Mouse (Mus musculus) kidney, postnatal 10 days (tissue): ENCODE results near the gene Slc25a51.

Experiments
- DNase-seq: peaks from one replicate; pipeline ENCODE4 v3.0.0; 2021; ENCODE audit warnings: mixed read lengths

The Slc25a51 gene

DNA sequence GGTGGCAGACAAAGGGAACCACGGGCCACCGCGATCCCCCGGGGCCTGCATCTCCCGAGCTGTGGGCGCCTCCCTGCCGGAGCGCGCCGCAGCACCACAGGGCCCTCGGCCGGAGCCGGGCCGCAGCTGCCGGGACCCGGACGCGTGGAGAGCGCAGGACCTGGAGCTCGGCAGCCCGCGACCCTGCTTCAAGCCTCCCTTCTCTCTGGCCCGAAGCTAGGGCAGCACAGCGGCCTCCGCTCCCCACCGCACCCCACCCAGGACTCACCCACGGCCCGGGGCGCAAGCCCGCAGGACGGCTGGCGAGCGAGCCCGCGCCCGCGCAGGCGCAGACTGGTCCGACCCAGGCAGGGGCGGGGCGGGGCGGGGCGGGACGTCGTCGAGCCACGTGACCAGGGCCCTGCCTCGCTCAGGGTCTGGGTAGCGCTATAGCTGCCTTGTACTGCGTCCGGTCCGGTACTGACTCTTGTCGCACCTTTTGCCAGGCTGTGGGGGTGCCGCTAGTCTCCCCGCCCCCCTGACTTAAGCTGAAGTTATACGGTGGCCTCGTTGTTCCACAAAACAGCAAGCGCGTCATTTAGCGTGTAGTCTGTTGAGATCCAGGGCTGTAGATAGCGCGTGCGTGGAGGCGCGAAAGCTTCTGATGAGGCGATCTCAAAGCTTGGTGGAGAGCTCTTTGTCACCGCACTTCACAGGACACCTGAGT lies at the start of gene Slc25a51:
Slc25a51 (minus strand) TSS at position 340 of the 706 bp plus-strand sequence.
- peak; percentile 93 for DNase-seq

DNA sequence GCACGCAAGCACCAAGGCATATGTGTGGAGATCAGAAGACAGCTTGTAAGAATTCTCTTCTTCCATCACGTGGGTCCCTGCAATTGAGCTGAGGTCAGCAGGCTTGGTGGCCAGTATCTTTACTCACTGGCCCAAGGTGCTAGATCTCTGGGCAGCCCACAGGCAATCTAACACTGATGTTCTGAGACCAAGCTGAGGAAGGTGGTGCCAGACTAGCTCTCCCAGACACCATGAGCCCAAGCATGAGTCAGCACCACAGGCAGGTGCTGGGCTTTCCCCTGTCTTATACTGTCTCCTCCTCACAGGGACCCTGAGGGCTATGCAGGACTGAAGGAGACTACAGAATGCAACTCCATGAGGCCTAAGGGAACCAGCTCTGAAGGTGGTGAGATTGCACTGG lies 49.0 kb upstream of the Slc25a51 start:
- DNase-seq = no peak

DNA sequence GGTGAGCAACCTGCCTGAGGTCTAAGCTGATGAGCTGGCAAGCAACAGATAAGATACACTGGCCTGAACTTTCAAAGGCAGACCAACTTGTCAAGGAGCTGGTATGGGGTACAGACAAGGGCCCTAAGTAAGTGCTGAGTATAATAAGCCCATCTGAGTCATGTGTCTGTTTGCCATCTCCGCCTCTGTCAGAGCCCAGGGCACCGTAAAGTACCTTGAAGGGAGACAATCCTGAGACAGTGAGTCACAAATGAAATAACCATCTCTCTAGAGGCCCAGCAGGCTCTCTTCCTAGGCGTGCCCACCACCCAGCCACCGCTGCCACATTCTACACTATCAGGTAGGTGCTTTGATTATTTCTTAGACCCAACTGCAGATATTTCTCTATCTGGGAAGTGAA lies 46.4 kb upstream of the Slc25a51 start:
- DNase-seq = no peak

DNA sequence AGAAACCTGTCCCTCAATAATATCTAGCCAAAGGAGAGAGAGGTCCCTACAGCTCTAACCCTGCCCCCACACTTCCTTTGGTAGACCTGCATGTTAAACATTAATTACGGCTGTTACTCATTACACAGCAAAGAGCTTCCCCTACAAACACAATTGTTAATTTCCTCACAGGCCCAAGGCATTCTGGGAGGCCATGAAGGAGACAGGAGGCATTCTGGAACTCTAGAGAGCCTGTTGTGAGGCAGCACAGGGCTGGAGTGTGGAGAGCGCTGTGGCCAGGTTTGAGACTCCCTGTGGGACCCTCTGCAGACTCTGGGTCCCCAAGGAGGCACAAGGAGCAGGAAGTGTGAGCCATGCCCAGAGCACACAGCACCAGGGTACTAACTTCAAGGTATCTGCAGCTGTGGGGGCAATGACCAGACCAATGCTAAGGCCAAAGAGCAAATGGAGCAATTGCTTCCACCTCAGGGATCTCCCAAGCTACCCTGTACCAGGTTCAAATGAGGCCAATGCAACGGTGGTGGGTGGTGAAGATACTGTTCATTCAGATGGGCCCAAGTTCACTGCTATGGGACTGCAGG lies 44.8 kb upstream of the Slc25a51 start:
- peak; percentile 70 for DNase-seq

DNA sequence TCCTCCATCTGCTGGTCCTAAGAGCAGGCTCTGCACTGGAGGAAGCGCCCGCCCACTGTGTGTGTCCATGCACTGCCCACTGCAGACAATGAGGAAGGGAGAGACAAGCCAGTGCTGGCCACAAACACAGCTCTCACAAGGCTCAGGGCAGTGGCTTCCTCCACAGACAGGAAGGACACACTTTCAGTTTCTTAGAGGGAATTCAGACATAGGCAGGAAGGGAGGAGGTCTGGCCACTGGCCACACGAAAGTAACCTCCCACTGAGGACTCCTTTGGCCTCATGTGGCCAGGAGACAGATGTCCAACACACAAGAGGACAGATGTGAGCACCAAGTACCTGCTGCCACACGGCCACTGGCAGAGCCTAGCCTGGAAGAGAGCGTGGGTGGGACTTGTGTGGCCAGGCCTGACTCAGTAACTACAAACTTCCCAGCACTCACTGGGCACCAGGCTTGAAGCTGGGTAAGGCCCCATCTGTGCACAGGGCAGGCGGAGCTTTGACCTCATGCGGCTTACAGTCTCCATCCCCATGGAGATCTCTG lies 44.1 kb upstream of the Slc25a51 start:
- peak; percentile 76 for DNase-seq

DNA sequence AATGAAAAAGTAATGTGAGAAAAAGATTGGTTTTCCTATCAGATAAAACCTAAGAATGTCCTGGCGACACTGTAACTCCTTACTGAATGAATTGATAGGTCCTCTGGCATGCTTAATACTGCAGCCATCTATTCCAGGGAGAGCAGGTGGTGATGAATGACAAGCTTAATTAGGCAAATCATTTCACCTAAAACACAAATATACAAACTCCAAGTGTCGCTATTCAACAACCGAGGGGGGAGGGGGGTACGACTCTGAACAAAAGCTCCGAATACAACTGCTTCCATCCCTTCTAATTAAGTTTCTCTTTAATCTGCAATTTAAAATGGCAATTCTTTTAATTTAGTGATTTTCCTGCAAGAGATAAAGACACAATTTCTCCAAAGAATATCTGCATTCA lies 40.4 kb upstream of the Slc25a51 start:
- DNase-seq = no peak

DNA sequence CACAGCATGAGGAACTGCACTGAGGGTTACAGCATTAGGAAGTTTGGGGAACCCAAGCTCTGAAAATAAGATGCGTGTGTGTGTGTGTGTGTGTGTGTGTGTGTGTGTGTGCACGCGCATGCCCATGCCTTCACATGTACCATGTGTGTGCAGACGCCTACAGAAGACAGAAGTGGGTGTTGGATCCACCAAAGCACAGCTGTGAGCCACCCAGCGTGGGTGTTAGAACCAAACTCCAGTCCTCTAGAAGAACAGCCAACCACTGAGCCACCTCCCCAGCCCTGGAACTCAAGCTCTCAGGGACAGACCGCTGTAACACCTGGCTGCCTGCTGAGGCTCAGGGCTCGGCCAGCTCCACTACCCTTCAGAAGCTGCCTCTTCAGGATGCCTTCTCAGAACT lies 39.9 kb upstream of the Slc25a51 start:
- DNase-seq = no peak

DNA sequence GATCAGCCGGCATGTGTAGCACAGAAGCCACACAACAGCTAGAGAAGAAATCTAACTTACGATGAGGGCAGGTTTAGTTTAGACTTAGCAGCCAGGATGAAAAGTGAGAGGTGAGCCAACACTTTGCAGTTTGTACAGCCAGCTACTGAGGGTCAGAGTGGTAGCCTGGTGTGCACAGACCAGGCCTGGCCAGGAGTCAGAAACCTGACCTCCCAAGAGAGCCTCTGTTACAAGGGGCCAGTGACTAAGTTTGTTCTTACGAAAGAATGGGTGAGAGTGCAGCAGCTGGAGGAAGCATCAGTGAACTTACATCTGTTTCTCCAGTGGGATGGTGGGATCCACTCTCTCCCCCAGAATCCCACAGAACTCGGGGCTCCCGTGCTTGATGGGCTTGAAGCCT lies 38.6 kb upstream of the Slc25a51 start:
- DNase-seq = no peak

DNA sequence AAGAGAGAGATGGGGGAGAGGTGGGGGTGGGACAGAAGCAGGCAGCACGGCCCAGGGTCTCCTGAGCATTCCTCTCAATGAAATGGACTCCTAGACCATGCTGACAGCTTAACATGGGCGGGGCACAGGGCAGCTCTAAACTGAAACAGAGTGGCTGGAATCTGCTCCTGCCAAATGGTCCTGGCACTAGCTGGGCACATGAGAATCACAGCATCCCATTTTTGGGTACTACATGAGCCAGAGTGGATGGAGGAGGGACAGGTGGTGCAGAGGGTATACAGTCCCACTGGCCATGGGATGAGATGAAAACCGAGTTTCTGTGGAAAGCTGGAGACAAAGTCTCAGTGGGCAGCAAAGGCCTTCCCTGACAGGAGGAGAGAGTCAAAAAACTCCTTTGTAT lies 36.7 kb upstream of the Slc25a51 start:
- DNase-seq = no peak

DNA sequence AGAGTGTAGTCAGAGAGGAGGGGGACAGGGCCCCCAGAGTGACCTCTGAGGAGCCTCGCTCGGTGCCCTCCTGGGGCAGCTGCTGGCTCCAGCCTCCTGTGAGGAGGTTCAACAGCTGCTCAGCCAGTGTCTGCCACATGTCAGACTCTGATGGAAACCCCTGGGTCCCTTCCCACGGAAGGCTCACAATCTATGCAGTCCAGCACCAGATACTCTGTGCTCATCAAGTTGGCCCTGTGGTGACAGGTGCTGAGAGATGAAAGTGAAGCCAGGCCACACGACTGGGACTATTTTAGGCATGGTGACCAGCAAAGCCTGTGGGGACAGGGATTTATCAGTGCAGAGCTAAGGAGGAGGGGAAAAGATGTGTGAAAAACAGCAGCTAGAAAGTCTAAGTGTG lies 36.2 kb upstream of the Slc25a51 start:
- no peak for DNase-seq

DNA sequence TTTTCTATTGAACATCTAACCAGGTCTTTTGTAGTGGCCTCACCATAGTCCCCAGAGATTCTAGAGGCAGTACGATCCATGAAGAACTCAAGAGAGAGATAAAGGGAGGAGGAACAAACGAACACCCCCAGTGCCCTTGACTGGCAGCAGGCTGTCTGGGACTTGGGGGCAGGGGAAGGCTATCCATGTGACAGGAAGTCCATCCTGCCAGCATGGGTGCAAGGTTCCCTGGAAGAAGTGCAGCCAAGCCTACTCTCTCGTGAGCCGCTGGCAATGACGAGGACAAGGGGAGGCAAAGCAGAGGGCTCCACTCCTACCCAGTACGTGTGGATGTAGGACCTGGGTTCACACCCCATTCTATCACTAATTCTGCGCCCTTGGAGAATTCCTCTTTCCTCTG lies 35.1 kb upstream of the Slc25a51 start:
- peak; percentile 59 for DNase-seq

DNA sequence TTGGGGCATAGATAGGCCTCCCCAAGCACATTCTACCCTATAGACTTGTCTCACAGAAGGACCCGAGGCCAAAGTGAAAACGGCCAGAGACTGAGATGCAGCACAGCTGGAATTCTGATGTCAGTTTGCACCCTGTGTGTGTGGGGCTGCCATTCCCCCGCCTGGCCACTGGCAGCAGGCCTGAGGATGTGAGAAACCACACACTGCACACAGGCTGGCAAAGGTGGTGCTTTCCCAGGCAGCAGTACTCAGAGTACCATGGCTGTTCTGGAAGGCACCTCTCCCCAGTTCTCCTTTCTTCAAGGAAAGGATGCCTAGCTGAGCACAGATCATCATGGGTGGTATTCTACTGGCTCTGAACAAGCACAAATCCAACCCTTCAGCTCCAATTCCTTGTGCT lies 33.7 kb upstream of the Slc25a51 start:
- no peak for DNase-seq

DNA sequence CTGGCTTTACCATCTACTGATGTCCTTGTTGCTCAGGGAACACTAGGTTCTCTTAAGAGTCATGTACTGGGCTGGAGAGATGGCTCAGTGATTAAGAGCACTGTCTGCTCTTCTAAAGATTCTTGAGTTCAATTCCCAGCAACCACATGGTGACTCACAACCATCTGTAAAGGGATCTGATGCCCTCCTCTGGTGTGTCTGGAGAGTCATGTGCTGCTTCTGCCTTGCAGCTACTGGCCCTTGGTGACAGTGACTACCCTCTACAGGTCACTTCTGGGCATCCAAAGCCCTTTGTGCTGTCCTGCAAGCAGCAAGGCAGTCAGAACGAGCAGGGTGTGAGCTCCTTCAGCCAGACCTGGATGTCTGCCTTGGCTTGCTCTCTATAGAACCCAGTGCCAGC lies 33.2 kb upstream of the Slc25a51 start:
- no peak for DNase-seq

DNA sequence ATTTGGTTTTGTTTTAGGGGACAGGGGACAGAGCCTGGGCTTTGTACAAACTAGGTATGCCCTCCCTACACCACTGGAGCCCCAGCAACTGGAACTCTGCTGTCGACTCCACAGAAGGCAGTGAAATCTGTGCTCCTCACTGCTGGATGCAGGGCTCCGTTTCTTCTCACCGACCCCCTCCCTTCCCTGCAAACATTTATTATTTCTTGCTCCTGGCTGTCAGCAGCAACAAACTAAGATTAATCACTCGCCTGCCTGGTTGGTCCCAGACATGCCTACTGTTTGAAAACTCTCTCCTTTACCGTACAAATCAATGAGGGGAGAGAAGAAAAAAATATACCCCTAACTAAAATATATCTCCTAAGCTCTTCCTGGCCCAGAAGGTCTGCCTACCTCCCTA lies 30.7 kb upstream of the Slc25a51 start:
- no peak for DNase-seq

DNA sequence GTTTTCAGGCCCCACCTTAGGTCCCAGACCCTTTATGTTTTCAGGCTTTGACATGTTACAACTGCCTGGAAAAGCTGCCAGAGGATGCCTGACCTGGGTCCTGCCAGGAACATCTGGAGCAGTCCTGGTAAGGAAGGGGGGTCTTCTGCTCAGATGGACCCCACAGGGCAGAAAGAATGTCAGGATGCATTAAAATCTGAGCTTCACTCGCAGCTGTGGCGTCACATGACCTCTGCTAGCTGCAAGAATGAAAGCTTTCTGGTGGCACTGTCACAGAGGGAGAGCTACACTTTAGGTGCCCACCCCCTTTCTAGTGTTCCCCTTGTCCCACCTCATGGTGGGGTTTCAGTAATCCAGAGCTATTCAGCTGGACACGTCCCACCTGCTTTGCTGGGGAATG lies 28.4 kb upstream of the Slc25a51 start:
- DNase-seq = no peak

DNA sequence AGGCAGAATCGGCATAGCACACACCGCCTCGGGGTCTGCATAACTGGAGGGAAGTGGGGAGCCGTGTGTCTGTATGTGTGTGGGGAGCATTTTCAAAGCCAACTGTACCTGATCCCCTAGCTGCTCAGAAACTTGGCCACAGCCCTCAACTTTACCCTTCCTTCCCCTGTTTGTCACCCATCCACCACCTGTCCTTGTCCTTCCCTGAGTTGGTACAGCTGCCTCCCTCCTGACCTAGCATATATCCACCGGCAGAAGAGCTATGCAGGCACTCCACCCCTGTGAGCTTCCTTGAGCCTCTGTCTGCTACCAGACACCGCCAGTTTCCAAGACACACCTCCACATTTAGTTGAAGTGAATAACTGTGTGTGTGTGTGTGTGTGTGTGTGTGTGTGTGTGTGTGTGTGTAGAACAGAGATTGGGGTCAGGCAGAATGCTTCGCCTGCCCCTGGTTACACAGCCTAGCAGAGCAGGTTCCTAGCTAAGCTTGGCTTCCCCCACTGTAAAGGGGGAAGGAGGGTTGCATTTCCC lies 27.9 kb upstream of the Slc25a51 start:
- peak; percentile 22 for DNase-seq

DNA sequence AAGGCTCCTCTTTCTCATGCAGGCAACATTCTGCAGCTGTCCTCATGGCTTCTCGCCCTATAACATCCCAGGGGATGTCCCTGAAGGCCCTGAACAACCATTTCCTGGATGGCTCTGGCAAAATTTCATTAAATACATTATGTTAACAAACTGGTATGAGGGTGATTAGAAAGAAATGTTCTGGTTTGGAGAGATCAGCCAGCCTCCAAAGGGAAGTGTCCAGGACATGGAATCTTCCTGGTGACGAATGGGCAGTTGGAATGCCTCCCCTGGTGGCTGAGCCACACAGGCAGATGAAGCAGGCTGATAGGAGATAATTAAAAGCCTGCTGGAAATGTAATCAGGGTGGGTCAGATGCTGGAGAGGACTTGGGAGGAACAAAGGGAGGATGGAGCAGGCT lies 27.3 kb upstream of the Slc25a51 start:
- peak; percentile 51 for DNase-seq

DNA sequence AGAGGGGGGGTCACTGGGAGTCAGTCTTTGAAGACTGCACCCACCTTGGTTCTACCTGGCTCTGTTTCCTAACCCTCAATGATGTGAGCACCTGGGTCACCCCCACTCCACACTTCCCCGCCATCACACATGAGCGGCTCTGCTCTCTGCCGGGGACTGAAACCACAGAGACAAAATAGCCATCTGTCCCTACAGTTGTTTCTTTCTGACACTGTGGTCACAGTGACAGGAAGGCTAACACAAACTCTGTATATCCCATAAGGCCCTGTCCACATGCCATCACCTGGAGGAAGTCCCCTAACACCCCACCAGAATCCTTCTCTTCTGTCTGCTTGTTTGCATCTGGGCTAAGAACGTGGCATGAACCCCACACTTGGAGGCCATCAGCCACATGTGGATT lies 26.1 kb upstream of the Slc25a51 start:
- DNase-seq = no peak

DNA sequence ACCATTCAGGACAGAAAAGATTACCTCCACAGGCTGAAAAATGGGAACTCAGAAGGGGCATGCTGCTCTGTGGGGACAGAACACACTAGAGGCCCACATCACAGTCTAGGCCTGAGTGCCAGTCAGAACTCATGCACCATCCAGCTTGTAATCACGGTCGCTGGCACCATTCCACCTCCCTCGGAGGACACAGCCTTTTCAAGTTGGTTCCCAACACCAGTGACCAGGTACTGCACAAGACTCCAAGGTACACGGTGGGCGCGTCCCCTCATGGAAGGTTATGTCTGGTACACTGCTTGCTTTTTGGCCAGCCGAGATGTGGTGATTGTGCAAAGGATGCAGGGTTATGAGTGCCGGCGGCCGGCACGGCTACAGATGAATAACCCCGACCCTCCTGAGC lies 25.5 kb upstream of the Slc25a51 start:
- DNase-seq = peak; percentile 58

DNA sequence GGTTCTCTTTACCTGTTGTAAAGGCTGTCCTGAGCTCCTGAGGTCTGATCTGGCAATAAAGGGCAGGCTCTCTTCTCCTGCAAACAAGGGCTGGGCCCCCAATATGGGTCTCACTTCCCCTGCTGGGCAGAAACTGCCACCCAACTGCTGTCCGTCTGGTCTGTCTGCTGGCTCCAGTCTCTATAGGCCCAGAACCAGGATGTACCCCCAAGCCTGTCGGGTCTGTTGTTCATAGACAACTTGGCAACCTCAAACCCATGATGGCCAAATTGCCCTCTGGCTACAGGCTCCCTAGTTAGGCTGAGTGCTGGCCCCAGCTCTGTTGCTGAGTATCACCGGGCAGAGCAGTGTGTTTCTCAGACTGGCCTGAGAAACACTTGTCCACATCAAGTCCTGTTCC lies 23.2 kb upstream of the Slc25a51 start:
- no peak for DNase-seq

DNA sequence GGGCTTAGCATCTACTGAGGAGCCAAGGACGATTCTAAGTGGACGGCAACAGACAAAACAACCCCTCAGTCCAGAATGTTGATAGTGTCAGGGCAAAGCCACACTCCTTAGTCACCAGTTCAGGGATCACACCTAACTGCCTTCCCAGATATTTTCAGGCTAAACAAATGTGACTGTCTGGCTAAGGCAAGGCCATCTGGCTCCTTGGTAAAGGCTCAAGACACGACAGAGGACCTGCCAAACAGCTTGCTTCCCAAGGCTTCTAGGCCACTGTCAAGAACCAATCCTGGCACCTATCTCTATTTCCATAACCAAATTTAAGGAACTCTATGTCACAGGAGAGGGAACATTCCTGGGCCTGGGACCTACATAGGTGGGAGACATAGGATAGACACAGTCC lies 22.8 kb upstream of the Slc25a51 start:
- no peak for DNase-seq

DNA sequence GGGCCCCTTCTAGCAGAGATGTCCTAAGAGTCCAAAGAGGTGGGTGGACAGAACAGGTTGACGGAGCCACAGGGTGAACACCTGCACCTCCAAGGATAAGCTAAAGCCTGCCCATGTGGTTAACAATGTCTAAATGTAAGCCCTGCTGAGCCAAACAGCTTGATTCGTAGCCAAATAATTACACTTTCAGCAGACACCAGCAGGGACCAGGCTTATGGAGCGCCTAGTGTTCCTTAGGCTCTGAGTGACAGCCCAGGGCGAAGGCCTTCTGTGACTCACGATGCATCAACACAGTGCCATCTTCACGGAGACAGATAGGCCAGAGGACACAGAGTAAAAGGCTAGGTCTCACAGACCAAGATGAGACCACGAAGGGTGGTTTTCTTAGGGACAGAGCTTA lies 20.9 kb upstream of the Slc25a51 start:
- DNase-seq = no peak

DNA sequence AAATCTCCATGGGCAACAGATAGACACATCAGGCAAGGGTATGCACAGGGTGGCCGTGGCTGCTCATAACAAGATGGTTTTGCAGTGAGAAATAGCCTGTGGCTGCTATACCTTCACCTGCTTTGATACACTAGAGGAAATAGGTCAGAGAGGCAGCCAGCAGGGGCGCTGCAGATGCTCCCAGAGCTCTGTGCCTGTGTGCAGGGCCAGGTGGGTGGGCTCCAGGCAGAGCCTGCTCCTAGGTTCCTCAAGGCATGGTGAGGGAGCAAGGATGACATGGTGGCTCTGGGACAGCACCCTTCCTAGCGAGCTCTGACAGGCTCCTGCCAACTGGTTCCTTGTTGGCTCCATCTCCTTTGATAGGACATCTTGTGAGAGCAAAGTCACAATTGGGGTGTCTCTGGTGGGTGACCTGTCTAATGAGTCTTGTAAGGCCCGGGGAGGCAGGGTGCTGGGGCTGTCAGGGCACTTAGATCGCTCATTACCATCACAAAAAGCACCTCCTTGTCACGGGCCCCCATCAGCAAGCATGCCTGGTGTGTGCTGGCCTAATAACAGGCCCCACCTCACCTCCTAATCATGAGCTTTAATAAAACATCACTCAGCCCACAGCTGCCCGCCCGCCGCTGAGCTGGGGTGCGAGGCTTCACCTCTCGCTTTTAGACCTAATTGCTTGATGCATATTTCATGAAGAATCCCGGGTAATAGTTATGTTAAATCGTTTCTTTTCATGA lies 18.3 kb upstream of the Slc25a51 start:
- peak; percentile 54 for DNase-seq

DNA sequence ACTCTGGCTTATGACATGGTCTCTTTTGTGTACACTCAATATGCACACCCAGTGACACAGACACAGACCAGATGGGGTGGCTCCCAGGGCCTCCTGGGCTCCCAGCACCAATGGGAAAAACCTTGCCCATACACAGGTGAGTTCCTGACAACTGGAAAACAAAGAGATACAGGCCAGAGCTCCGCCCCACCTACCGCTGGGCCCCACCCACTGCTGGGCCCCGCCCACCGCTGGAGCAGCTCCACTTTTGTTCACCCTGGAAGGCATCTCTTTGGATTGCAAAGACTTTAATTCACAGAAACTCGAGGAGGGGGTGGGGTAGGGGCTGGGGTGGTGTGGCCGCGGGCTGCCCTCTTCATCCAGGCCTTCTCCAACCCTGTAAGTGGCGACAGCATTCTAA lies 14.8 kb upstream of the Slc25a51 start:
- peak; percentile 60 for DNase-seq
